Mouse (Mus musculus) embryonic facial prominence, embryonic 13.5 days (tissue): ENCODE results near the gene Olfr533. TPM values are rescaled to one million over a fixed set of nuclear protein-coding genes. Genes with fewer than 3 reads are reported as not detected.
"Not testable (repeated sequence)": the region's sequence is repeated elsewhere in the genome, so short reads cannot be mapped to it uniquely, and the experiment has no call there.

Experiments used
- ATAC-seq: fragments of 200-750 bp; cut with Nextera tagmentation; 2 replicates; pipeline ENCODE4 v1.8.0; 2017; ENCODE audit warnings: low read depth; ENCODE audit not compliant: insufficient number of reproducible peaks, insufficient read depth, low FRiP score, low TSS enrichment
- H3K27ac ChIP-seq: fragments of 300-500 bp; sonication (generic); 2 replicates; pipeline ENCODE4 v1.5.1; 2015; ENCODE audit warnings: moderate library complexity, mild to moderate bottlenecking, inconsistent platforms
- H3K27me3 ChIP-seq: fragments of 300-500 bp; sonication (generic); 2 replicates; pipeline ENCODE4 v1.6.1; 2015; ENCODE audit warnings: mild to moderate bottlenecking, inconsistent platforms
- H3K36me3 ChIP-seq: fragments of 300-500 bp; sonication (generic); 2 replicates; pipeline ENCODE4 v1.6.1; 2015; ENCODE audit warnings: mild to moderate bottlenecking, inconsistent platforms
- H3K4me1 ChIP-seq: fragments of 300-500 bp; sonication (generic); 2 replicates; pipeline ENCODE4 v1.6.1; 2015; ENCODE audit warnings: inconsistent platforms
- H3K4me2 ChIP-seq: fragments of 300-500 bp; sonication (generic); 2 replicates; pipeline ENCODE4 v1.6.1; 2015; ENCODE audit warnings: moderate library complexity, mild to moderate bottlenecking, inconsistent platforms
- H3K4me3 ChIP-seq: fragments of 300-500 bp; sonication (generic); 2 replicates; pipeline ENCODE4 v1.5.1; 2015; ENCODE audit warnings: mild to moderate bottlenecking, inconsistent platforms
- H3K9ac ChIP-seq: fragments of 300-500 bp; sonication (generic); 2 replicates; pipeline ENCODE4 v1.6.1; 2015; ENCODE audit warnings: mild to moderate bottlenecking, inconsistent platforms
- H3K9me3 ChIP-seq: fragments of 300-500 bp; sonication (generic); 2 replicates; pipeline ENCODE4 v1.6.1; 2016; ENCODE audit warnings: inconsistent platforms
- WGBS: fragments of 180-500 bp; shearing (Covaris S2); methylation state at CpG from one replicate; pipeline ENCODE4 v1.1.7; 2015; ENCODE audit warnings: mixed read lengths; 5-methylcytosine and 5-hydroxymethylcytosine counted together
- polyA plus RNA-seq: library from polyadenylated mRNA; unstranded; fragments of >200 nt; fragmentation: Nextera tagmentation; extraction: Ambion mirVana; gene quantifications from 2 replicates; pipeline ENCODE4 v1.2.1, GENCODE M21; 2015

The Olfr533 gene
- not detected in 2 replicates for polyA plus RNA-seq

DNA sequence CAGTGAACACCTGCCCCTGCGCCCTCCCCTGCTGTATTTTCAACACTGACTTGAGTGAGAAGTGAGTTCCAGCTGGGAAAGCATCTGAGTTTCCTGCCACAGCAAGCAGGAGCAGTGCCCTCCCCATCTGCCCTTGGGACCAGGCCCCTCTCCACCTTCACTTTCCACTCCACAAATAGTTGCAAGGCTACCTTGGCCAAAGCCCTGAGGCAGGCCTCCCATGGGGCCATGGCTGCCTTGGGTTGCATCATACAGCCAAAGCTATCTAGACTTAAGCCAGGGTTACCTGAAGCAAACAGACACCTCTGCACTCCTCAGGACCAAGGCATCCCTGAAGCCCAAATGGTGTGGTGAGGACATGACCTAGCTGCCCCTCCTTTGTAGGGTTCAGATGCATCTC, at the start of gene Olfr533:
Gene Olfr533, plus strand, starts transcription at position 301 of the 400 bp plus-strand sequence.
- not testable (repeated sequence) for H3K4me3 ChIP-seq, H3K9ac ChIP-seq, ATAC-seq, H3K4me1 ChIP-seq, H3K27me3 ChIP-seq, H3K9me3 ChIP-seq, H3K4me2 ChIP-seq, H3K27ac ChIP-seq, H3K36me3 ChIP-seq
- WGBS = 50% methylated on average over 1 of the region's 1 CpGs

DNA sequence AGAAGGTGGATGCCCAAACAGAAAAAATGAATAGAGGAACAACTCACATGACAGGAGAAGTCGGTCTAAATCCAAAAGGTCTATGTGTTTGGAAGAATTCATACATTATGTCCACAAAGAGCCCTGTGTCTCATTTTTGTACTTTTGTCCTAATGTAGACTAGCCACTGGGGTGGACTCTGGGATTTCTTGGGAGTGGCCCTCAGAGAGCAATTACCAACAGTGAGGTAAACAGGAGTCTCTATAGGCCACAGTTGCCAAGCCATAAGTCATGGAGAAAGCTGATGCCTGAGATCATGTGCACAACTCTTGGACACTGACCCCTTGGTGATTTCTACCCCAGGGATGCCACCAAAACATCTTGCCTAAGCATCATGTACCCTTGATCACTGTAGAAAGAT, 41.6 kb upstream of the Olfr533 start, which contains the start of gene Olfr532:
Gene Olfr532, minus strand, starts transcription at position 101 of the 400 bp plus-strand sequence.
- Histone ChIP-seq H3K9ac (no peak within 1 kb of the TSS), H3K27ac (no peak within 1 kb of the TSS), H3K4me2 (no peak within 1 kb of the TSS), H3K4me3 (no peak within 1 kb of the TSS), H3K9me3 (no peaks in the 10 kb centered on the region), H3K36me3 (no peaks in the 10 kb centered on the region), H3K4me1 (no peaks in the 10 kb centered on the region), H3K27me3 (no peaks in the 10 kb centered on the region)
- 95% methylated on average over 1 of the region's 1 CpGs for WGBS
- no peak for ATAC-seq

DNA sequence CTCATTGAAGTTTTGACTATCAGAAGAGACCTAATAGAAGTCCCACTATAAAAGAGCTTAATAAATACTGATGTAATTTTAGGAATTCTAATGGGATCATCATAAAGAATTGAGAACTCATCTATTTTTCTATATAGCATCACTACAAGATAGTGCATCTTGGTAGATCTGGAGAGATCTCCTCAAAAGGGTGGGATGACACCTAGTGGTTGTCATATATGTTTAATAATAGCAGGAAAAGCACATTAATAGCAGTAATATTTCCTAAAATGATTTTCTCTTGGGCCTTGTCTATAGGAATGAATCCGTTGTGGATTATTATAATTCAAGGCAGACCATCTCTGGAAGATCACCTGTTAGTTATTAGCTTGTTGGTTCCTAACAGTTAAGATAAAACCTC, 20.0 kb upstream of the Olfr533 start:
- no peak overlapping the region for H3K27ac ChIP-seq
- H3K4me2 ChIP-seq = no peak overlapping the region
- no peaks in the 10 kb centered on the region for H3K9me3 ChIP-seq
- H3K4me1 ChIP-seq = no peaks in the 10 kb centered on the region
- no peaks in the 10 kb centered on the region for H3K27me3 ChIP-seq
- no peaks in the 10 kb centered on the region for H3K36me3 ChIP-seq
- H3K4me3 ChIP-seq = no peak overlapping the region
- 57% methylated on average over 1 of the region's 1 CpGs for WGBS
- no peak for ATAC-seq
- no peak overlapping the region for H3K9ac ChIP-seq

DNA sequence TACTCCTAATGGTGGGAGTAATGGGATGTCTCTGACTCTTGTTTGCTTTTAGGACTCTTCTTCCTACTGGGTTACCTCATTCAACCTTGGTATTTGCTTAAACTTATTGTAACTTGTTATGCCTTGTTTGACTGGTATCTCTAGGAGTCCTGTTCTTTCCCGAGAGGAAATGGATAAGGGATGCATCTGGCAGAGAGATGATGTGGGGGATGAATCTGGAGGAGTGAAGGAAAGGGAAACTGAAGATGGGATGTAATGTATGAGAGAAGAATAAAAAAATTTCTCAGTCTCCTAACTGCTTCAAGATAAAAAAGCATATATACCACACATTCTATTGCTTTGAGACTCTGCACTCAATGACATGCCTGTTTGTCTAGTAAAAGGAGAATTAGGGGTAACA, 14.7 kb downstream of the Olfr533 start:
- Histone ChIP-seq H3K4me1 (no peaks in the 10 kb centered on the region), H3K4me3 (no peak overlapping the region), H3K27ac (no peak overlapping the region), H3K9ac (no peak overlapping the region), H3K27me3 (no peaks in the 10 kb centered on the region), H3K36me3 (no peaks in the 10 kb centered on the region), H3K4me2 (no peak overlapping the region), H3K9me3 (no peaks in the 10 kb centered on the region)
- 78% methylated on average over 1 of the region's 1 CpGs for WGBS
- ATAC-seq = no peak

DNA sequence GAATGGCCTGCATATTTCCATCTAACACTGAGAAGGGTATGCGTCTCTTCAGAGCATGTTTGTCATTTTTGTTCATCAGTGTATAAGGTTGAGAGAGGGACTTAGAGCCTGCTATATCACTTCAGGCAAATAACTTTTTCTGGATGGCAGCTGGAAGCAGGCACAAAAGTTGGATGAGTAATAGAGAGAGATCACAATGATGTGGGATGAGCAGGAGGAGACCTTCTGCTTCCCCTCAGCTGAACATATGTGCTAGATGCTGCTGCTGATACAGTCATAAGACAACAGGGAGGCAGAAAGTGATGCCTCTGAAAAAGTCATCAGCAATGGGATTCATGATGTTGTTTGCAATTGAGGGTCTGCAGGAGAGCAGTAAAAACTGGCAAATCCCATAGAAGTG, 15.6 kb downstream of the Olfr533 start:
- H3K4me2 ChIP-seq = no peak overlapping the region
- no peak for ATAC-seq
- H3K36me3 ChIP-seq = no peaks in the 10 kb centered on the region
- WGBS = 88% methylated on average over 1 of the region's 1 CpGs
- H3K4me1 ChIP-seq = no peaks in the 10 kb centered on the region
- H3K27me3 ChIP-seq = no peaks in the 10 kb centered on the region
- H3K27ac ChIP-seq = no peak overlapping the region
- H3K9me3 ChIP-seq = no peaks in the 10 kb centered on the region
- no peak overlapping the region for H3K4me3 ChIP-seq
- H3K9ac ChIP-seq = no peak overlapping the region

DNA sequence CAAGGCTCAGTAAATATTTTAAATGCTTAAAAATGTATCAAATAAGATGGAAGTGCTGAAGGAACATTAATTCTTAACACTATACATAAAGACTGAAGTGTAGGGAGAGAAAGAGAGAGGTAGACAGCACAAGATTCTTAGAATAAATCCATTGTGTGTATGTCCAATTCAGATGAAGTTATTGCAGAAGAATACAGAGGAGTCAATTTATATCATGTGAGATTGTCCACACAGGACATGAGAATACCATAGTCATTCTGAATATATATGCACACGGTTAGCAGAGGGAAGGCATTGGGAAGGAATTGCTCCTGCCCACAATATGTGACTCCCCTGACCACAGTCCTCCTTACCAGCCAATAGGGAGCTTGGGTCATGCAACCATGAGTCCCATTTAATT, 20.7 kb downstream of the Olfr533 start, which contains the start of gene Olfr535:
Gene Olfr535, plus strand, starts transcription at position 301 of the 400 bp plus-strand sequence.
- no peaks in the 10 kb centered on the region for H3K4me1 ChIP-seq
- H3K27me3 ChIP-seq = no peaks in the 10 kb centered on the region
- H3K9ac ChIP-seq = no peak within 1 kb of the TSS
- no peak within 1 kb of the TSS for H3K27ac ChIP-seq
- no peaks in the 10 kb centered on the region for H3K36me3 ChIP-seq
- 92% methylated on average over 1 of the region's 1 CpGs for WGBS
- no peak within 1 kb of the TSS for H3K4me3 ChIP-seq
- H3K4me2 ChIP-seq = no peak within 1 kb of the TSS
- ATAC-seq = no peak
- no peaks in the 10 kb centered on the region for H3K9me3 ChIP-seq

DNA sequence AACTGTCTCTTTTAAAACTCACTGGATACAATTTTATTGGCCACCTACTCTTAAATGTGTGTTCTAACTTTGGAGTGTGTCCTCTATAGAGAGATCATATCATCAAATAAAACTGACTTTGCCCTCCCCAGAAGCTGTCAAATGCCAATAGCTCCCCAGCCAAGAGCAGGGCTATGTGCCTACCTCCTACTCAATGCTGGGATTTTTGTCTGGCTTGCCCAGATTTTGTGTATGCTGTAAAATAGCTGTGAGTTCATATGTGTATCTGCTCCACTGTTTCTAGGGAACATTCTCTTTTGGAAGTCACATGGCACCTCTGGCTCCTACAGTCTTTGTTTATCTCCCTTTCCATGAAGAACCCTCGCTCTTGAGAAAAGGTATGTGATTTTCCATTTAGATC, 25.8 kb downstream of the Olfr533 start:
- no peak overlapping the region for H3K9ac ChIP-seq
- H3K9me3 ChIP-seq = no peaks in the 10 kb centered on the region
- H3K4me3 ChIP-seq = no peak overlapping the region
- H3K4me1 ChIP-seq = no peaks in the 10 kb centered on the region
- H3K36me3 ChIP-seq = no peaks in the 10 kb centered on the region
- ATAC-seq = no peak
- 76% methylated on average over 1 of the region's 1 CpGs for WGBS
- H3K4me2 ChIP-seq = no peak overlapping the region
- H3K27ac ChIP-seq = no peak overlapping the region
- no peaks in the 10 kb centered on the region for H3K27me3 ChIP-seq

DNA sequence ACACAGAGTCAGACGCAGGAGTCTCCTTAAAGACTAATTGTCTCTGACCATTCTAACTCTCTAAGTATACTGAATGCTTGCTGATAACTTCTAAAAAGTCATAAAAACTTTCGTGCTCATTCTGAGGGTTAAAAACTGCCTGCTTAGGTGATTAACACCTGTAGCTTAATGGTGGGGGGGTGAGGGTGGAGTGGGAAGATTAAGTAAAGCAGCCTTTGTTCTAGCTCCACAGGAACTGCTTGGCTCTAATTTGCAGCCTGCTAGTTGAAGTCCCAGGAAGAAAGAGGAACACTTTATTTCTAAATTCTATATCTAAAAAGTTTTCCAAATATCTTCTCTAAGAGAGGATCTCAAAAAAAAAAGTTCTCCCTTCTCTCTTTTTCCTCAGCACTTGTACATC, 31.1 kb downstream of the Olfr533 start:
- H3K4me3 ChIP-seq = no peak overlapping the region
- H3K27ac ChIP-seq = no peak overlapping the region
- ATAC-seq = no peak

DNA sequence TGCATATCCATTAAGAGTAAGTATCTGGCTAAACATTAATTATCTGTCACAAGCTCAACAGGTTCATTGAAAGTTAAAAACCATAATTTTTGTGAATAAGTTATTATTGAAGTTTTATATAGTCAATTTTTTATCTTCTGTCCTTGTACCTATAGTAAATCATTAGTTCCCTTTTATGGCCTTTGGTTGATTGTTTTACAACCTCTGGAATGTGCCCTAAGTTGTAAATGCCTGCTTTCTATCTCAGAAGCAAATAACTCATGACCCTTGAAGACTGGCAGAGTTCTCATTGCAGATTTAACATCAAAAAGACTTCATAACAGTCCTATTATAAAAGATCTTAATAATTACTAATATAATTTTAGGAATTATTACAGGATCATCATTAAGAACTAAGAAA, 31.5 kb downstream of the Olfr533 start:
- Histone ChIP-seq H3K27ac (no peak overlapping the region), H3K4me3 (no peak overlapping the region), H3K27me3 (no peaks in the 10 kb centered on the region), H3K4me2 (no peak overlapping the region), H3K9ac (no peak overlapping the region), H3K36me3 (no peaks in the 10 kb centered on the region), H3K4me1 (no peaks in the 10 kb centered on the region), H3K9me3 (no peaks in the 10 kb centered on the region)
- no peak for ATAC-seq

More for the DNA sequence above, 31.1 kb downstream of the Olfr533 start:
- H3K9ac ChIP-seq = no peak overlapping the region
- no peaks in the 10 kb centered on the region for H3K36me3 ChIP-seq
- 44% methylated on average over 2 of the region's 2 CpGs for WGBS
- H3K9me3 ChIP-seq = no peaks in the 10 kb centered on the region
- no peak overlapping the region for H3K4me2 ChIP-seq
- H3K27me3 ChIP-seq = no peaks in the 10 kb centered on the region
- H3K4me1 ChIP-seq = no peaks in the 10 kb centered on the region

DNA sequence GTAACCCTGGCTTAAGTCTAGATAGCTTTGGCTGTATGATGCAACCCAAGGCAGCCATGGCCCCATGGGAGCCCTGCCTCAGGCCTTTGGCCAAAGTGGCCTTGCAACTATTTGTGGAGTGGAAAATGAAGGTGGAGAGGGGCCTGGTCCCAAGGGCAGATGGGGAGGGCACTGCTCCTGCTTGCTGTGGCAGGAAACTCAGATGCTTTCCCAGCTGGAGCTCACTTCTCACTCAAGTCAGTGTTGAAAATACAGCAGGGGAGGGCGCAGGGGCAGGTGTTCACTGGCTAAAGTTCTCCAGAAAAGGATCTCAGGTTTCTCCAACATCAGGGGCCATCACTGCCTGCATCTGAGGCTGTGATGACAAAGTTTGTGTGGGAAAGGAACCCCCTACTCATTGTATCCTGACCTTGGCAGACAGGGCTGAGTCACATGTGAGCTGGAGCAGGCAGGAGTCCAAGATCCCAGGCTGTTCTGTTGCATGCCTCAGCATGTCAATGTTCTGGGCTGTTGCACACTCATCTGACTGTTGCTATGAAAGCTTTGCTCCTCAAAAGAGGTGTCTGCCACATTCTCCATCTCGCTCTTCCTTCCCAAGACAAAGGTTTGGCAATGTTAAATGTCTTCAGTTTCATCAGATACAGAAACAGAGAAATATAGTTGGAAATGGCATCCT, 44.3 kb downstream of the Olfr533 start, which contains the start of gene Olfr536:
Gene Olfr536, minus strand, starts transcription at position 51 of the 676 bp plus-strand sequence.
- H3K27me3 ChIP-seq, H3K9ac ChIP-seq, H3K4me3 ChIP-seq, H3K4me1 ChIP-seq, H3K27ac ChIP-seq, H3K4me2 ChIP-seq, ATAC-seq, H3K9me3 ChIP-seq, H3K36me3 ChIP-seq: not testable (repeated sequence)
- 72% methylated on average over 2 of the region's 2 CpGs for WGBS
